Mouse (Mus musculus) forebrain, embryonic 14.5 days (tissue): ENCODE data around the gene Rhbdf1. TPM values are rescaled to one million over a fixed set of nuclear protein-coding genes. Genes with fewer than 3 reads are reported as not detected.

Experiments
- ATAC-seq: fragments of 200-750 bp; cut with Nextera tagmentation; 2 replicates; pipeline ENCODE4 v1.8.0; 2017; ENCODE audit warnings: mild to moderate bottlenecking, moderate library complexity
- DNase-seq: peaks from one replicate; pipeline ENCODE4 v3.0.0-alpha.2; 2015; ENCODE audit warnings: low spot score
- H3K27ac ChIP-seq: fragments of 300-500 bp; sonication (generic); 2 replicates; pipeline ENCODE4 v1.5.1; 2014; ENCODE audit warnings: low read depth, mild to moderate bottlenecking, control low read depth, low read length, moderate library complexity
- H3K27me3 ChIP-seq: fragments of 300-500 bp; sonication (generic); replicated peaks from 2 replicates; pipeline ENCODE4 v1.6.1; 2014; ENCODE audit warnings: low read length, control low read depth, mixed read lengths; ENCODE audit not compliant: control insufficient read depth, insufficient read depth
- H3K36me3 ChIP-seq: fragments of 300-500 bp; sonication (generic); 2 replicates; pipeline ENCODE4 v1.6.1; 2014; ENCODE audit warnings: low read length, control low read depth; ENCODE audit not compliant: control insufficient read depth, insufficient read depth
- H3K4me1 ChIP-seq: fragments of 300-500 bp; sonication (generic); 2 replicates; pipeline ENCODE4 v1.6.1; 2014; ENCODE audit warnings: antibody characterized with exemption, low read length, control low read depth; ENCODE audit not compliant: control insufficient read depth, insufficient read depth
- H3K4me2 ChIP-seq: fragments of 300-500 bp; sonication (generic); 2 replicates; pipeline ENCODE4 v1.6.1; 2014; ENCODE audit warnings: mild to moderate bottlenecking, control low read depth, low read length
- H3K4me3 ChIP-seq: fragments of 300-500 bp; sonication (generic); 2 replicates; pipeline ENCODE4 v1.5.1; 2014; ENCODE audit warnings: low read depth, low read length, control low read depth
- H3K9ac ChIP-seq: fragments of 300-500 bp; sonication (generic); 2 replicates; pipeline ENCODE4 v1.6.1; 2014; ENCODE audit warnings: mild to moderate bottlenecking, low read length, control low read depth, moderate library complexity
- H3K9me3 ChIP-seq: fragments of 300-500 bp; sonication (generic); replicated peaks from 2 replicates; pipeline ENCODE4 v1.6.1; 2016; ENCODE audit warnings: low read length, control low read depth, mixed read lengths; ENCODE audit not compliant: control insufficient read depth
- WGBS: fragments of 180-500 bp; shearing (Covaris S2); extraction: QIAGEN DNeasy Blood & Tissue Kit; methylation state at CpG from one replicate; pipeline ENCODE4 v1.1.7; 2014; 5-methylcytosine and 5-hydroxymethylcytosine counted together
- polyA plus RNA-seq: library from polyadenylated mRNA; unstranded; fragments of >200 nt; fragmentation: Nextera tagmentation; extraction: Ambion mirVana; gene quantifications from 2 replicates; pipeline ENCODE4 v1.2.1, GENCODE M21; 2014

The Rhbdf1 gene
- polyA plus RNA-seq: 9.9 and 13.7 TPM in 2 replicates

GRCm38 (mm10) chr11:32221951-32222409 lies at the start of gene Rhbdf1:
Gene Rhbdf1 (minus strand): TSS chr11:32222300.
- Histone ChIP-seq H3K27me3 (peaks cover 16% of the 10 kb centered on the region), H3K4me3 (peak within 1 kb of the TSS; percentile 63), H3K9me3 (no peaks in the 10 kb centered on the region), H3K27ac (0 out of 2 replicates have a peak within 1 kb of the TSS, but pooled peaks have one; percentile 39), H3K36me3 (no peaks in the 10 kb centered on the region), H3K9ac (peak within 1 kb of the TSS; percentile 71), H3K4me2 (peak within 1 kb of the TSS; percentile 99), H3K4me1 (peaks cover 20% of the 10 kb centered on the region)
- ATAC-seq (peak; percentile 45), DNase-seq (no peak)
- under 1% methylated on average over 71 of the region's 72 CpGs for WGBS

DNA sequence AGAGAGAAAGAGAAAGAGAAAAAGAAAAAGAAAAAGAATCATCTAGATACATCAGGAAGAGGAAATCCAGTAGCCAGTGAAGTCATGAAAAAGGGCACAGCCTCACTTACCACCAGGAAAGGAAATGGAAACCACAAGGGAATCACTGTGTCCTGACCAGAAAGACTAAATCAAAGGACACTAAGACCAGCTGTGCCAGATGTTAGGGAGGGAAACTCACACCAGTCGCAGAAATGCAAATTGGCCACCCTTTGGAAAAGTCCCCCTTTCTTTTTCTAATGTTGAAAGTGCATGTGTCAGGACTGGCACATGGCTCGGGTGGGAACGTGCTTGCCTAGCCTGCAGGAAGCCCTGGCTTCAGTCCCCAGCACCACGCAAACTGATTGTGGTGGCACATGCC lies 49.1 kb upstream of the Rhbdf1 start:
- Histone ChIP-seq H3K9ac (no peak overlapping the region), H3K4me3 (no peak overlapping the region), H3K4me1 (peaks cover 5% of the 10 kb centered on the region; the same call in 1 of the 2 replicates), H3K4me2 (no peak overlapping the region), H3K27me3 (no peaks in the 10 kb centered on the region), H3K36me3 (no peaks in the 10 kb centered on the region), H3K9me3 (no peaks in the 10 kb centered on the region), H3K27ac (no peak overlapping the region)
- DNase-seq: no peak
- 43% methylated on average over 4 of the region's 4 CpGs for WGBS
- ATAC-seq: no peak

DNA sequence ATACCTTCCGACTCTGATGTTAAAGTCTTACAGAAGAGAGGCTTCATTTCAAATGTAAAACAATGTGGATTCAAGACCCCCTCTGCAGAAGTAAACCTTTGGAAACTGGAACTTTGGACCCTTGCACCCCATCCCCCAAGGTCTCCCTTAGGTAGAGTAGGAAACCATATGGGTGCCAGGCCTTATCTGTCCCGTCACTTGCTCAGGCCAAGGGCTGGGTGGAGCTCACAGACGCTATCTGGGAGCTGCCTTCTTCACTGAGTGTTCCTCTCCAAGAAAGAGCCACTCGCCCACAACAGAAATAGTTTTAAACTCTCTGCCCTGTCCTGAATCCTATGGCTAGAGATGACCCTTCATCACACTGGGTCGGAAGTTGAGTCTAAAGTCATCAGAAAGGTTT lies 46.9 kb upstream of the Rhbdf1 start:
- WGBS: 83% methylated on average over 5 of the region's 5 CpGs
- Histone ChIP-seq H3K9me3 (no peaks in the 10 kb centered on the region), H3K4me1 (peaks cover 5% of the 10 kb centered on the region; the same call in 1 of the 2 replicates), H3K4me3 (no peak overlapping the region), H3K27ac (no peak overlapping the region), H3K4me2 (no peak overlapping the region), H3K27me3 (no peaks in the 10 kb centered on the region), H3K36me3 (no peaks in the 10 kb centered on the region), H3K9ac (no peak overlapping the region)
- ATAC-seq: no peak
- no peak for DNase-seq

GRCm38 (mm10) chr11:32267964-32268363 lies 45.9 kb upstream of the Rhbdf1 start:
- DNase-seq: no peak
- peak; percentile 18 for ATAC-seq
- no peaks in the 10 kb centered on the region for H3K27me3 ChIP-seq

DNA sequence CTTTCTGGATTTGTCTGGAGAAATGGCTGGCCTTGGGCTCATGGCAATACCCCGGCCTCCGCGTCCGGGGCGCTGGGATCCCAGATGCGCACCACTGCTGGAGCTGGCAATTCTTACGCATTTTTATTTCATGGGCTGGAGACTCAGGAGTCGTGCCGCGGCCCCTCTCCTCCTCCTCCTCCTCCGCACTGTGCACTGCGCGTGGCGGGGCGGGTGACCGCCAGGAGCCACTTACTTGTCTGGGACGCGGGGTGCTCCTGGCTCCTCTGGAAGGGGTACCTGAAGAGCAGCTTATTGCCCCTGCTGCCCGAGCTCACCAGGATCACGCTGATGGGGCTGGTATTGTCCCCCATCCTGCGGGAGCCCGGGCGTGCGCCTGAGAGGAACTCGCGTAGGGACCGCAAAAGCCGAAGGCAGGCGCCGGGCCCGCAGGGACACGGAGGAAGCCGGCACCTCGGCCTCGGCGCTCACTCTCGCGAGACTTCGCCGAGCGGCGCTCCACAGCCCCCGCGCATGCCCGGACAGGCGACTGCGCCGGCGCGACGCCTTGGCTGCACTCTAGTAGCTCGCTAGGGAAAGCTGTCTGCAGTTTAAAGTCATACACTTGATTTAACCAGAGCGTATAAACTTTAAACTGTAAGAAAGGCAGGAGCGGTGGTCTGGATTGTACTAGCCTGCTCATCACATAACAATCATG lies 45.2 kb upstream of the Rhbdf1 start, which contains the start of gene Nprl3:
Nprl3 (minus strand) TSS at position 520 of the 697 bp plus-strand sequence.
- Histone ChIP-seq H3K9ac (peak within 1 kb of the TSS; percentile 78), H3K4me1 (peaks cover 5% of the 10 kb centered on the region; the same call in 1 of the 2 replicates), H3K36me3 (no peaks in the 10 kb centered on the region; the same call in 1 of the 2 replicates), H3K27ac (peak within 1 kb of the TSS; percentile 88), H3K9me3 (no peaks in the 10 kb centered on the region), H3K27me3 (no peaks in the 10 kb centered on the region), H3K4me3 (peak within 1 kb of the TSS; percentile 47), H3K4me2 (peak within 1 kb of the TSS; percentile 50)
- under 1% methylated on average over 54 of the region's 54 CpGs for WGBS
- ATAC-seq (peak; percentile 100), DNase-seq (peak; percentile 97)

More at GRCm38 (mm10) chr11:32267964-32268363, 45.9 kb upstream of the Rhbdf1 start:
- Histone ChIP-seq H3K9ac (peak overlapping the region; percentile 78), H3K9me3 (no peaks in the 10 kb centered on the region), H3K4me2 (peak overlapping the region; percentile 50), H3K4me3 (peak overlapping the region; percentile 47), H3K4me1 (peaks cover 5% of the 10 kb centered on the region; the same call in 1 of the 2 replicates), H3K36me3 (no peaks in the 10 kb centered on the region; the same call in 1 of the 2 replicates), H3K27ac (no peak overlapping the region)
- WGBS: 21% methylated on average over 5 of the region's 5 CpGs

DNA sequence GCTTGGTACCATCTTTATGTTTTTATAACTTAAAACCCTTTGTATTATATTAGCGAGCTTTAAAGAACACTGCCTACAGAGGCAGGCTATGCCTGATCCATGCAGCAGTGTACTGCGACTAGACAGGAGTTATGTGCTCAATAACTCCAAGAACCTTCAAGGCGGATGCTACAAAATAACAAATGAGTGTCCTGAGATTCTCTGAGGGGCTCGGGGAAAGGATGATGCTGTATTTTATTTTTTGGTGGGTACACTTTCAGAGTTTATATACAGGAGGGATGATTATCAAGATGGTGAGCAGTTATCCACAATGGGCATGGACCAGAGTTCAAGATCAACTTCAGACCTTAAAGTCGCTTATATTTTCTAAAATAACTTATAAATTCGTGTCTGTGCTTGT lies 44.7 kb upstream of the Rhbdf1 start:
- peak overlapping the region; percentile 47 for H3K4me3 ChIP-seq
- DNase-seq: peak; percentile 6
- H3K9me3 ChIP-seq: no peaks in the 10 kb centered on the region
- H3K27ac ChIP-seq: peak overlapping the region; percentile 88; the same call in 1 of the 2 replicates
- peaks cover 5% of the 10 kb centered on the region; the same call in 1 of the 2 replicates for H3K4me1 ChIP-seq
- H3K9ac ChIP-seq: peak overlapping the region; percentile 78
- no peaks in the 10 kb centered on the region for H3K27me3 ChIP-seq
- ATAC-seq: no peak; the same call in 1 of the 2 replicates
- peak overlapping the region; percentile 50 for H3K4me2 ChIP-seq
- WGBS: 25% methylated on average over 6 of the region's 6 CpGs
- H3K36me3 ChIP-seq: no peaks in the 10 kb centered on the region; the same call in 1 of the 2 replicates

DNA sequence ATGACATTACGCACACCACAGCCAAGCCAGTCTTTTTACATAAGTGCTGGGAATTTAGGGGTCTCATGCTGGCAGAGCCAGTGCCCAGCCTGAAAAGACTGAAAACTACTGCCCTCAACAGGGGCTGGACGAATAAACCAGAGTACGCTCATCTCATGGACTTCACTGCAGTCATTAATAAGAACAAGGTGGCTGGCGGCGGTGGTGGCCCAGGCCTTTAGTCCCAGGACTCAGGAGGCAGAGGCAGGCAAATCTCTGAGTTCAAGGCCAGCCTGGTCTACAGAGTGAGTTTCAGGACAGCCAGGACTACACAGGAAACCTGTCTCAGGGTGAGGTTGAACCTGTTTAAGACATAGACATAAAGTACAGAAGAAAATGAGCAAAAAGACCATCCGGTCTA lies 44.1 kb upstream of the Rhbdf1 start:
- ATAC-seq (no peak), DNase-seq (no peak)
- no peaks in the 10 kb centered on the region for H3K27me3 ChIP-seq
- no peaks in the 10 kb centered on the region for H3K9me3 ChIP-seq
- no peak overlapping the region for H3K27ac ChIP-seq
- H3K4me3 ChIP-seq: no peak overlapping the region
- H3K4me1 ChIP-seq: peaks cover 5% of the 10 kb centered on the region; the same call in 1 of the 2 replicates
- no peaks in the 10 kb centered on the region; the same call in 1 of the 2 replicates for H3K36me3 ChIP-seq
- no peak overlapping the region for H3K9ac ChIP-seq
- 91% methylated on average over 6 of the region's 6 CpGs for WGBS
- no peak overlapping the region for H3K4me2 ChIP-seq

- Histone ChIP-seq H3K9ac (no peak overlapping the region), H3K9me3 (no peaks in the 10 kb centered on the region), H3K4me2 (no peak overlapping the region), H3K4me1 (peaks cover 5% of the 10 kb centered on the region; the same call in 1 of the 2 replicates), H3K27ac (no peak overlapping the region), H3K36me3 (peaks cover 8% of the 10 kb centered on the region; the same call in 1 of the 2 replicates), H3K27me3 (no peaks in the 10 kb centered on the region), H3K4me3 (no peak overlapping the region)
- DNase-seq (no peak), ATAC-seq (no peak)
- WGBS: 96% methylated on average over 3 of the region's 3 CpGs
Observed at GRCm38 (mm10) chr11:32265117-32265738, 43.1 kb upstream of the Rhbdf1 start.
